Mouse (Mus musculus): ENCODE measurements around the gene Clstn1.

- TF ChIP-seq CTCF (IDR thresholded peaks at IDR 0.05; ENCODE audit: extremely low read depth, insufficient read depth, insufficient read length, insufficient replicate concordance) (no peak), POLR2A (IDR thresholded peaks at IDR 0.05; ENCODE audit: low read depth, low read length) (no peak)
These were observed 32.4 kb upstream of the Clstn1 start for GRCm38 (mm10) chr4:149553834-149554233.
